Mouse (Mus musculus): ENCODE results near the gene Mertk. TPM values are rescaled to one million over a fixed set of nuclear protein-coding genes. Genes with fewer than 3 reads are reported as not detected.

The Mertk gene
- polyA plus RNA-seq, 1 experiment from 2014 or later, result 0.62 TPM

DNA sequence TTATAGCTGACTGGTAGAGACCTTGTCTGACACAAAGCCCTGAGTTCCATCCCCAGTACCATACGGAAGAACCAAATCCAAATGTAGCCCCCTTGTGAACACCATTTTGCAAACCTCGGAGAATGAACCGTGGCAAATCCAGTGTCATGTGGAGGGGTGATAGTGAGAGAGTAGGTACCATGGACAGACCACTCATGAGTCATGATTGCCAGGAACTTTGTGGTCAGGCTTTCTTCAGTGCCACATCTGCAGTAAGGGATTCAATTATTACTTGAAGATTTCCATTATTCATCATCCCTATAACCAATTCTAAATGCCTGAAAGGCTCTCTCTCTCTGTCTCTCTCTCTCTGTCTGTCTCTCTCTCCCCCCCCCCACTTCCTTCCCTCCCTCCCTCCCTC is 89.0 kb downstream of the Mertk start:
- Histone ChIP-seq H3K9me3 (replicated peaks; ENCODE audit: control insufficient read depth, low read length) (no peaks in the 10 kb centered on the region), H3K27ac (ENCODE audit: low read depth, low read length) (no peak overlapping the region), H3K9ac (ENCODE audit: low read length) (no peak overlapping the region), H3K27me3 (replicated peaks; ENCODE audit: control insufficient read depth, insufficient read depth, low read length) (no peaks in the 10 kb centered on the region), H3K4me3 (ENCODE audit: low read depth, low read length) (no peak overlapping the region), H3K36me3 (ENCODE audit: control insufficient read depth, insufficient read depth, low read length) (no peaks in the 10 kb centered on the region), H3K4me1 (ENCODE audit: control insufficient read depth, insufficient read depth, low read length) (0 out of 2 replicates have a peak, but pooled peaks cover 2% of the 10 kb centered on the region), H3K4me2 (ENCODE audit: low read length) (no peak overlapping the region)
- 90% methylated on average over 3 of the region's 3 CpGs for WGBS
- no peak for ATAC-seq
- DNase-seq (ENCODE audit: low spot score), result no peak

DNA sequence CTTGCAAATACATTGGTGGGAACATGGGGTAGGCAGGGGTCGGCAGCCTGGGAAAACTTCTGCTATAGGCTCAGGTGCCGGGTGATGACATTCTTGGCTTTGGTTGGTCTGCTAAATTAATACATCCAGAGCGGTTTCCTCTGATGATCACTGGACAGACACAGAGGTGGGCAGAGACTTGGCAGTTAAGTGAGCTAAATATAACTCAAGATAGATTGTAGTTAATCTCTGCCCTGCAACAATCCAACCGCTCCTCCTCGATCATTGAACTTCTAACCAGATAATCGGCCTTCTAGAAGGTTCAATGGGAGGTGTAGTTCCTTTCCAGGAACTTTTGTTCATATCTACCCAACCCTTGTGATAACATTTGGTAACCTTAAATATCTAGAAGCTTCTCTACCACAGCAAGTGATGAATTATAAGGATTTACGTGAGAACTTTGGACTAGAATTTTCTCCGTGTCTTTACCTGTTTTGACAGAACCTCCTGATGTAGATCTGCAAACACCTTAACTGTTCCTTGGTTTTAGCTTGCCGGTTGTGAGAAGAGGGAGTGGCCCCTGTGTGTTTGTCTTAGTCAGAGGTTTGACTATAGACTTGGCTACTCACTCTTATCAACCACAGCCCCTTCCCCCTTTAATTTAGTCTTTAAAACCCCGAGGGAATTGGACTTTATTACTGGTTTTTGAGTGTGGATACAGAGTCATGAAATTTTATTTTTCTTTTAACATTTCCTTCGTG is 92.3 kb downstream of the Mertk start:
- ATAC-seq (no peak), DNase-seq (ENCODE audit: low spot score) (no peak)
- no peaks in the 10 kb centered on the region for H3K27me3 ChIP-seq (replicated peaks; ENCODE audit: control insufficient read depth, insufficient read depth, low read length)
- H3K4me1 ChIP-seq (ENCODE audit: control insufficient read depth, insufficient read depth, low read length), result 0 out of 2 replicates have a peak, but pooled peaks cover 2% of the 10 kb centered on the region
- WGBS, result 91% methylated on average over 11 of the region's 11 CpGs
- no peak overlapping the region for H3K27ac ChIP-seq (ENCODE audit: low read depth, low read length)
- no peaks in the 10 kb centered on the region for H3K9me3 ChIP-seq (replicated peaks; ENCODE audit: control insufficient read depth, low read length)
- H3K4me3 ChIP-seq (ENCODE audit: low read depth, low read length), result no peak overlapping the region
- no peaks in the 10 kb centered on the region for H3K36me3 ChIP-seq (ENCODE audit: control insufficient read depth, insufficient read depth, low read length)
- H3K4me2 ChIP-seq (ENCODE audit: low read length), result no peak overlapping the region
- no peak overlapping the region for H3K9ac ChIP-seq (ENCODE audit: low read length)

DNA sequence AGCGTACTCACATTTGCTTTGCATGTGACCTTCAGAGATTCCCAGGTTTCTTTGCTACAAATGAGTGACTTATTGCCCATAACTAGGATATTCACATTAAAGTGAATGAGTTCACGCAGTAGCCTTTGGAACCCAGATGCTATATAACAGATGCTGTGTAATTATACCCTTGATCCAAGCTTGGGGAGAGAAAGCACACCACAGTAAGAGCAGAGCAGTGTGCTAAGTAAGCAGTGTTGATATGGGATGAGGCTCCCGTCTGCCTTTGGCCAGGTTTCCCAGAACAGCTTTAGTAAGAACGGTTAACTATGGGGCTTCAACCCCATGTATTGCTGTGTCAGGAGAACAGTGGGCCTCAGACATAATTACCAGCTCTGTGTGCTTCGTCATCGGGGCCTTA is 95.2 kb downstream of the Mertk start:
- Histone ChIP-seq H3K4me3 (ENCODE audit: low read depth, low read length) (no peak overlapping the region), H3K27ac (ENCODE audit: low read depth, low read length) (no peak overlapping the region), H3K36me3 (ENCODE audit: control insufficient read depth, insufficient read depth, low read length) (no peaks in the 10 kb centered on the region), H3K4me2 (ENCODE audit: low read length) (no peak overlapping the region), H3K9me3 (replicated peaks; ENCODE audit: control insufficient read depth, low read length) (no peaks in the 10 kb centered on the region), H3K27me3 (replicated peaks; ENCODE audit: control insufficient read depth, insufficient read depth, low read length) (no peaks in the 10 kb centered on the region), H3K4me1 (ENCODE audit: control insufficient read depth, insufficient read depth, low read length) (no peaks in the 10 kb centered on the region), H3K9ac (ENCODE audit: low read length) (no peak overlapping the region)
- ATAC-seq, result no peak
- whole genome bisulfite sequencing, result 57% methylated on average over 6 of the region's 6 CpGs
- no peak for DNase-seq (ENCODE audit: low spot score)

DNA sequence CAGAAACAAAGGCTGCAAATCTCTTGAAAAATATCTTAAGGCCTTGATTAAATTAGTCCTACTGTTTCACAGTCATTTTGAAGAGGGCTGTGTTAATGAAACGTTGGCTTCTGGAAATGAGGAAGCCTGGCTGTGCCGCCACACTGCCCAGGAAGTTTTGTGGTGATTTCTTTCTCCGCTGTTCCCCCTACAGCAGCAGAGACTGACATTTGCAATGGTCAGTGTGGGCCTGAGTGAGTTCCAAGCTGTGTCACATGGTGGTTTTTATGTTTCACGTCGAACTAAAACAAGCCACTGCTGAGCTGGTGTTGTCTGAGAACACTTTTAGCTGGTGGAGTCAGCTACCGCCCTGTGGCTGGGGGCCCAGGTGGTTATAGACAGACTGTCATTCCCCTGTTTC is 97.7 kb downstream of the Mertk start:
- no peaks in the 10 kb centered on the region for H3K36me3 ChIP-seq (ENCODE audit: control insufficient read depth, insufficient read depth, low read length)
- no peak overlapping the region for H3K9ac ChIP-seq (ENCODE audit: low read length)
- H3K9me3 ChIP-seq (replicated peaks; ENCODE audit: control insufficient read depth, low read length), result no peaks in the 10 kb centered on the region
- H3K27ac ChIP-seq (ENCODE audit: low read depth, low read length), result no peak overlapping the region
- no peaks in the 10 kb centered on the region for H3K27me3 ChIP-seq (replicated peaks; ENCODE audit: control insufficient read depth, insufficient read depth, low read length)
- 67% methylated on average over 6 of the region's 6 CpGs for WGBS
- H3K4me2 ChIP-seq (ENCODE audit: low read length), result no peak overlapping the region
- DNase-seq (ENCODE audit: low spot score) (no peak), ATAC-seq (no peak)
- H3K4me3 ChIP-seq (ENCODE audit: low read depth, low read length), result no peak overlapping the region
- H3K4me1 ChIP-seq (ENCODE audit: control insufficient read depth, insufficient read depth, low read length), result no peaks in the 10 kb centered on the region

DNA sequence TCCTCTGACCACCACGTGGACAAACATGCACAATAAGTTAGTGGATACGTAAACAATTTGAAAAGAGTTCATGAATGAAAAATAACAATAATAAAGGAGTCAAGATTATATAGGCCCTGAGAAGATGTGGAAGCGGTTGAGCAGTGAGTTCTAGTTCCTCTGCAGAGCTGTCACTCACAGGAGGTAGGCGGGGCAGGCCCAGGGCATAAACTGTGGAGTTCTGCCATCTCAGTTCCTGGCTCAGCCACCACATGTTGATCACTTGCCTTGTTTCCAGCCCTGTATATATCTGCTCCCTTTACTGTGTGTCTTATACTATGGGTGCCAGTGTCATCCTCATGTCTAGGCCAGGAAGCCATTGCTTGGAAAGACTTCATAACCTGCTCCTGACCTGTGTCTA is 104.7 kb downstream of the Mertk start:
- ATAC-seq, result no peak
- H3K4me3 ChIP-seq (ENCODE audit: low read depth, low read length), result no peak overlapping the region

DNA sequence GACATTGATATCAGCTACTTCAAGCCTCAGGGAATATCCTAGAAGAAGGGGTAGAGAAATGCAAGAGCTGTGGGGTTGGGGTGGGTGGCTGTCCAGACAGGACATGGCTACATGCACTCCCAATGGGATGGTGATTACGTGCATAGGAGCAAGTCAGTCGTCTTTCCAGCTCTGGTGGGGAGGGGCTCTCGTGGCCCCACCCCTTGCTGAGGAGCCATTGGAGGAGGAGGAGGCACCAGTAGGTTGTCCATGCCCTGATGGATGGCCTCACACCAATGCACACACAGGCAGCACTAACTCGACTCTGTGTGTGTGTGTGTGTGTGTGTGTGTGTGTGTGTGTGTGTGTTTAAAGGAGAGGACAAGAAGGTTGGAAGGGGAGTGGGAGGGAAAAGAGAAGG is 106.6 kb downstream of the Mertk start:
- ATAC-seq (no peak), DNase-seq (ENCODE audit: low spot score) (no peak)
- no peaks in the 10 kb centered on the region for H3K36me3 ChIP-seq (ENCODE audit: control insufficient read depth, insufficient read depth, low read length)
- no peak overlapping the region for H3K4me3 ChIP-seq (ENCODE audit: low read depth, low read length)
- WGBS, result 64% methylated on average over 4 of the region's 4 CpGs
- H3K27me3 ChIP-seq (replicated peaks; ENCODE audit: control insufficient read depth, insufficient read depth, low read length), result no peaks in the 10 kb centered on the region
- no peak overlapping the region for H3K4me2 ChIP-seq (ENCODE audit: low read length)
- no peaks in the 10 kb centered on the region for H3K4me1 ChIP-seq (ENCODE audit: control insufficient read depth, insufficient read depth, low read length)
- H3K27ac ChIP-seq (ENCODE audit: low read depth, low read length), result no peak overlapping the region
- no peak overlapping the region for H3K9ac ChIP-seq (ENCODE audit: low read length)
- H3K9me3 ChIP-seq (replicated peaks; ENCODE audit: control insufficient read depth, low read length), result no peaks in the 10 kb centered on the region

More for the DNA sequence above, 104.7 kb downstream of the Mertk start:
- WGBS, result 95% methylated on average over 4 of the region's 4 CpGs
- DNase-seq (ENCODE audit: low spot score), result no peak
- no peaks in the 10 kb centered on the region for H3K27me3 ChIP-seq (replicated peaks; ENCODE audit: control insufficient read depth, insufficient read depth, low read length)
- no peaks in the 10 kb centered on the region for H3K36me3 ChIP-seq (ENCODE audit: control insufficient read depth, insufficient read depth, low read length)
- H3K9me3 ChIP-seq (replicated peaks; ENCODE audit: control insufficient read depth, low read length), result no peaks in the 10 kb centered on the region
- H3K4me1 ChIP-seq (ENCODE audit: control insufficient read depth, insufficient read depth, low read length), result no peaks in the 10 kb centered on the region
- H3K27ac ChIP-seq (ENCODE audit: low read depth, low read length), result no peak overlapping the region
- no peak overlapping the region for H3K9ac ChIP-seq (ENCODE audit: low read length)
- H3K4me2 ChIP-seq (ENCODE audit: low read length), result no peak overlapping the region

DNA sequence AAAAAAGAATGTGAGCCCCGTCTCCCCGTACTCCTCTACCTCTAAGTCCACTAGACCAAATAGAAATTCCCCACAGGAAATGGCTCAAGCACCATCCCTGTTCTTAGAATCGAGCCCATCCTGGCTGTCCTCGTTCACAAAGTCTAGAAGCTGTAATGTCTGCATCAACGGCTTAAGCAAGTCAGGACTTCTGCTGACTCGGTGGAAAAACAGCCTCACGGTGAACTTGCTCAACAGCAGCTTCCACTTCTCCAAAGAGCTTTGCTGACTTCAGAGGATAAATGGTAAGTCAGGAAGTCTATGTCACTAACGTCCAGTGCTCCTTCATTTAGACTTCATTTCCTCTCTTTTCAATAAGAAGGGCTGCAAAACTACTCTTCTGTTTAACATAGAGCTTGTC is 107.8 kb downstream of the Mertk start:
- 88% methylated on average over 8 of the region's 8 CpGs for WGBS

DNA sequence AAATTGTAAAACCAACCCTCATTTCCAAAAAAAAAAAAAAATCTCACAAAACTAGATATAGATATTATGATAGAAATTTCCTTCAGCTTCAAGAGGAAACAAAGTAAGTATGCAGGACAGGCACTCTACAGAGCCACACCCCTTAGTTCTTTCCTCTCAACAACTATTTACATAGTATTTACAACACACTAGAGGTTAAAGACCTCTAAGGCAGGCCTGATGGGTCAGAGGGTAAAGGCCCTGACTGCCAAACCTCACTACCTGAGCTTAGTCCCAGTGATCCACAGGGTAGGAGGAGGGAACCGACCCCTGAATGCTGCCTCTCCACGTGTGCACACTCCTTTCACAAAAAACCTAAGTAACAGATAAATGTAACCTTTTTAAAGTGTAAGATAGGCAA is 114.0 kb downstream of the Mertk start:
- no peaks in the 10 kb centered on the region for H3K36me3 ChIP-seq (ENCODE audit: control insufficient read depth, insufficient read depth, low read length)
- DNase-seq (ENCODE audit: low spot score), result no peak
- ATAC-seq, result no peak
- H3K9me3 ChIP-seq (replicated peaks; ENCODE audit: control insufficient read depth, low read length), result no peaks in the 10 kb centered on the region
- H3K4me2 ChIP-seq (ENCODE audit: low read length), result no peak overlapping the region
- H3K27ac ChIP-seq (ENCODE audit: low read depth, low read length), result no peak overlapping the region
- no peaks in the 10 kb centered on the region for H3K4me1 ChIP-seq (ENCODE audit: control insufficient read depth, insufficient read depth, low read length)
- H3K4me3 ChIP-seq (ENCODE audit: low read depth, low read length), result no peak overlapping the region
- 37% methylated on average over 2 of the region's 2 CpGs for WGBS
- no peak overlapping the region for H3K9ac ChIP-seq (ENCODE audit: low read length)
- no peaks in the 10 kb centered on the region for H3K27me3 ChIP-seq (replicated peaks; ENCODE audit: control insufficient read depth, insufficient read depth, low read length)

More for the DNA sequence above, 107.8 kb downstream of the Mertk start:
- Histone ChIP-seq H3K27me3 (replicated peaks; ENCODE audit: control insufficient read depth, insufficient read depth, low read length) (no peaks in the 10 kb centered on the region), H3K9ac (ENCODE audit: low read length) (no peak overlapping the region), H3K4me1 (ENCODE audit: control insufficient read depth, insufficient read depth, low read length) (no peaks in the 10 kb centered on the region), H3K27ac (ENCODE audit: low read depth, low read length) (no peak overlapping the region), H3K36me3 (ENCODE audit: control insufficient read depth, insufficient read depth, low read length) (no peaks in the 10 kb centered on the region), H3K9me3 (replicated peaks; ENCODE audit: control insufficient read depth, low read length) (no peaks in the 10 kb centered on the region), H3K4me3 (ENCODE audit: low read depth, low read length) (no peak overlapping the region), H3K4me2 (ENCODE audit: low read length) (no peak overlapping the region)
- no peak for ATAC-seq
- no peak for DNase-seq (ENCODE audit: low spot score)

DNA sequence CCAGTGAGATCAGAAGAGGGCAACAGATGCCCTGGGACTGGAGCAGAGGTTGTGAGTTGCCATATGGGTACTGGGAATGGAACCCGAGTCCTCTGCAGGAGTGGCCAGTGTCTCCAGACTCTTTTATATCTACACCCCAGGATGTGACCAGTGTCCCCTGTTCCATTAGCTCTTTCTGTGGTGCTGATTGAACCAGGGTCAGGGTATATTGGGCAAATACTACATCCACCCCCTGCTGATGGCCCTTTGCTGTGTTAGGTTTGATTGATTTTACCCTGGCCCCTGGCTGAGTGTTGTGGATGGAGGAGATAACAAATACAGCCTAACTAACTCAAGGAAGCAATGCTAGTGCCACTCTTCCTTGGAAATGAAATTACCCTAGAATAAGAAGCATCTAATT is 117.6 kb downstream of the Mertk start:
- Histone ChIP-seq H3K9me3 (replicated peaks; ENCODE audit: control insufficient read depth, low read length) (no peaks in the 10 kb centered on the region), H3K27ac (ENCODE audit: low read depth, low read length) (no peak overlapping the region), H3K9ac (ENCODE audit: low read length) (no peak overlapping the region), H3K4me3 (ENCODE audit: low read depth, low read length) (no peak overlapping the region), H3K4me1 (ENCODE audit: control insufficient read depth, insufficient read depth, low read length) (peaks cover 5% of the 10 kb centered on the region; the same call in 1 of the 2 replicates), H3K27me3 (replicated peaks; ENCODE audit: control insufficient read depth, insufficient read depth, low read length) (no peaks in the 10 kb centered on the region), H3K36me3 (ENCODE audit: control insufficient read depth, insufficient read depth, low read length) (no peaks in the 10 kb centered on the region), H3K4me2 (ENCODE audit: low read length) (no peak overlapping the region)
- WGBS, result 77% methylated on average over 1 of the region's 1 CpGs
- DNase-seq (ENCODE audit: low spot score) (no peak), ATAC-seq (no peak)
